Mouse (Mus musculus): ENCODE data around the gene Cckbr. TPM values are rescaled to one million over a fixed set of nuclear protein-coding genes. Genes with fewer than 3 reads are reported as not detected.
"Not testable (repeated sequence)": the region's sequence is repeated elsewhere in the genome, so short reads cannot be mapped to it uniquely, and the experiment has no call there.

Cckbr gene
- polyA plus RNA-seq, 1 experiment from 2014 or later = 0.92 TPM

GRCm38 (mm10) chr7:105411874-105412632, 13.5 kb upstream of the Cckbr start:
- H3K9ac ChIP-seq; H3K27ac ChIP-seq; H3K4me3 ChIP-seq; H3K4me1 ChIP-seq; H3K27me3 ChIP-seq; H3K9me3 ChIP-seq (replicated peaks); H3K36me3 ChIP-seq; H3K4me2 ChIP-seq (replicated peaks): not testable (repeated sequence)
- peak; percentile 42; the same call in 1 of the 2 replicates for ATAC-seq (ENCODE audit: low FRiP score)
- WGBS = 57% methylated on average over 8 of the region's 8 CpGs

GRCm38 (mm10) chr7:105414385-105414784, 11.1 kb upstream of the Cckbr start:
- H3K36me3 ChIP-seq = no peaks in the 10 kb centered on the region
- no peak overlapping the region for H3K9ac ChIP-seq
- ATAC-seq (ENCODE audit: low FRiP score) = no peak
- no peak overlapping the region for H3K4me2 ChIP-seq (replicated peaks)
- no peaks in the 10 kb centered on the region for H3K4me1 ChIP-seq
- H3K9me3 ChIP-seq (replicated peaks) = no peaks in the 10 kb centered on the region
- no peaks in the 10 kb centered on the region for H3K27me3 ChIP-seq
- H3K4me3 ChIP-seq = no peak overlapping the region
- H3K27ac ChIP-seq = no peak overlapping the region
- 61% methylated on average over 6 of the region's 6 CpGs for WGBS

- no peak for ATAC-seq (ENCODE audit: low FRiP score)
- Histone ChIP-seq H3K4me2 (replicated peaks) (no peak overlapping the region), H3K9me3 (replicated peaks) (no peaks in the 10 kb centered on the region), H3K4me3 (no peak overlapping the region), H3K36me3 (no peaks in the 10 kb centered on the region), H3K27me3 (no peaks in the 10 kb centered on the region), H3K4me1 (no peaks in the 10 kb centered on the region), H3K27ac (no peak overlapping the region), H3K9ac (no peak overlapping the region)
- WGBS = 88% methylated on average over 7 of the region's 7 CpGs
These were observed 9.0 kb upstream of the Cckbr start for GRCm38 (mm10) chr7:105416529-105416928.

- ATAC-seq (ENCODE audit: low FRiP score) = no peak
- Histone ChIP-seq H3K27me3 (no peaks in the 10 kb centered on the region), H3K27ac (no peak overlapping the region), H3K9ac (no peak overlapping the region), H3K9me3 (replicated peaks) (no peaks in the 10 kb centered on the region), H3K4me2 (replicated peaks) (no peak overlapping the region), H3K4me3 (no peak overlapping the region), H3K4me1 (no peaks in the 10 kb centered on the region), H3K36me3 (no peaks in the 10 kb centered on the region)
- WGBS = 77% methylated on average over 5 of the region's 5 CpGs
These were observed 7.4 kb upstream of the Cckbr start for GRCm38 (mm10) chr7:105418106-105418505.

- WGBS = 66% methylated on average over 2 of the region's 2 CpGs
These were observed 4.6 kb upstream of the Cckbr start for GRCm38 (mm10) chr7:105420903-105421302.

GRCm38 (mm10) chr7:105424368-105424767, 1.2 kb upstream of the Cckbr start:
- Histone ChIP-seq H3K4me3 (no peak overlapping the region), H3K4me1 (peaks cover 8% of the 10 kb centered on the region; the same call in 1 of the 2 replicates), H3K9me3 (replicated peaks) (no peaks in the 10 kb centered on the region), H3K27me3 (peaks cover 37% of the 10 kb centered on the region), H3K9ac (no peak overlapping the region), H3K36me3 (no peaks in the 10 kb centered on the region), H3K27ac (no peak overlapping the region), H3K4me2 (replicated peaks) (no peak overlapping the region)
- ATAC-seq (ENCODE audit: low FRiP score) = peak; percentile 21; the same call in 1 of the 2 replicates
- WGBS = 44% methylated on average over 5 of the region's 5 CpGs

More at GRCm38 (mm10) chr7:105420903-105421302, 4.6 kb upstream of the Cckbr start:
- Histone ChIP-seq H3K9me3 (replicated peaks) (no peaks in the 10 kb centered on the region), H3K4me1 (peaks cover 8% of the 10 kb centered on the region; the same call in 1 of the 2 replicates), H3K27ac (no peak overlapping the region), H3K4me3 (no peak overlapping the region), H3K27me3 (peaks cover 23% of the 10 kb centered on the region), H3K9ac (no peak overlapping the region), H3K4me2 (replicated peaks) (no peak overlapping the region), H3K36me3 (no peaks in the 10 kb centered on the region)
- no peak for ATAC-seq (ENCODE audit: low FRiP score)

- no peak; the same call in none of the 2 replicates for ATAC-seq (ENCODE audit: low FRiP score)
- Histone ChIP-seq H3K4me2 (replicated peaks) (peak overlapping the region; percentile 91), H3K4me3 (peak overlapping the region; percentile 48), H3K27ac (no peak overlapping the region), H3K27me3 (peaks cover 37% of the 10 kb centered on the region), H3K36me3 (no peaks in the 10 kb centered on the region), H3K9ac (peak overlapping the region; percentile 39), H3K9me3 (replicated peaks) (no peaks in the 10 kb centered on the region), H3K4me1 (peaks cover 8% of the 10 kb centered on the region; the same call in 1 of the 2 replicates)
- WGBS = 5% methylated on average over 11 of the region's 11 CpGs
These were observed 520 bp downstream of the Cckbr start for GRCm38 (mm10) chr7:105426051-105426450.

- no peak for ATAC-seq (ENCODE audit: low FRiP score)
- Histone ChIP-seq H3K36me3 (no peaks in the 10 kb centered on the region), H3K9me3 (replicated peaks) (no peaks in the 10 kb centered on the region), H3K27me3 (peaks cover 3% of the 10 kb centered on the region; the same call in 1 of the 2 replicates), H3K4me1 (no peaks in the 10 kb centered on the region), H3K9ac (no peak overlapping the region), H3K27ac (no peak overlapping the region), H3K4me3 (no peak overlapping the region), H3K4me2 (replicated peaks) (no peak overlapping the region)
- 38% methylated on average over 1 of the region's 1 CpGs for WGBS
These were observed 6.5 kb downstream of the Cckbr start for GRCm38 (mm10) chr7:105432058-105432457.

- H3K4me3 ChIP-seq = no peak overlapping the region
- WGBS = 79% methylated on average over 17 of the region's 17 CpGs
- H3K4me1 ChIP-seq = no peaks in the 10 kb centered on the region
- no peak overlapping the region for H3K9ac ChIP-seq
- H3K36me3 ChIP-seq = no peaks in the 10 kb centered on the region
- no peaks in the 10 kb centered on the region for H3K27me3 ChIP-seq
- no peak overlapping the region for H3K27ac ChIP-seq
- ATAC-seq (ENCODE audit: low FRiP score) = no peak
- no peak overlapping the region for H3K4me2 ChIP-seq (replicated peaks)
- no peaks in the 10 kb centered on the region for H3K9me3 ChIP-seq (replicated peaks)
These were observed 8.3 kb downstream of the Cckbr start for GRCm38 (mm10) chr7:105433859-105434258.

- Histone ChIP-seq H3K36me3 (no peaks in the 10 kb centered on the region), H3K4me3 (no peak overlapping the region), H3K4me1 (no peaks in the 10 kb centered on the region), H3K27ac (no peak overlapping the region), H3K4me2 (replicated peaks) (no peak overlapping the region), H3K9ac (no peak overlapping the region), H3K9me3 (replicated peaks) (no peaks in the 10 kb centered on the region), H3K27me3 (no peaks in the 10 kb centered on the region)
- ATAC-seq (ENCODE audit: low FRiP score) = no peak
- 85% methylated on average over 22 of the region's 22 CpGs for WGBS
These were observed 9.3 kb downstream of the Cckbr start for GRCm38 (mm10) chr7:105434798-105435197.

GRCm38 (mm10) chr7:105437979-105438772, 12.6 kb downstream of the Cckbr start:
- H3K4me1 ChIP-seq = no peaks in the 10 kb centered on the region
- no peaks in the 10 kb centered on the region for H3K36me3 ChIP-seq
- no peak for ATAC-seq (ENCODE audit: low FRiP score)
- H3K9me3 ChIP-seq (replicated peaks) = no peaks in the 10 kb centered on the region
- no peak overlapping the region for H3K4me3 ChIP-seq
- no peaks in the 10 kb centered on the region for H3K27me3 ChIP-seq
- no peak overlapping the region for H3K4me2 ChIP-seq (replicated peaks)
- no peak overlapping the region for H3K9ac ChIP-seq
- H3K27ac ChIP-seq = no peak overlapping the region
- 86% methylated on average over 7 of the region's 7 CpGs for WGBS

- Histone ChIP-seq H3K9me3 (replicated peaks) (no peaks in the 10 kb centered on the region), H3K27ac (no peak overlapping the region), H3K9ac (no peak overlapping the region), H3K4me2 (replicated peaks) (no peak overlapping the region), H3K4me1 (no peaks in the 10 kb centered on the region), H3K36me3 (no peaks in the 10 kb centered on the region), H3K27me3 (no peaks in the 10 kb centered on the region), H3K4me3 (no peak overlapping the region)
- WGBS = 62% methylated on average over 4 of the region's 4 CpGs
- ATAC-seq (ENCODE audit: low FRiP score) = no peak
These were observed 15.9 kb downstream of the Cckbr start for GRCm38 (mm10) chr7:105441426-105441825.
